Mouse (Mus musculus): ENCODE results near the gene Vsig4. TPM values are rescaled to one million over a fixed set of nuclear protein-coding genes. Genes with fewer than 3 reads are reported as not detected.
"Not testable (repeated sequence)": the region's sequence is repeated elsewhere in the genome, so short reads cannot be mapped to it uniquely, and the experiment has no call there.

The Vsig4 gene
- not detected for total RNA-seq (2021)
- long read RNA-seq, experiment 1, result 0 reads
- long read RNA-seq, experiment 2, result 0 reads

- DNase-seq, result no peak
Observed at GRCm38 (mm10) chrX:96293338-96293737, at the start of gene Vsig4. TSS of gene Vsig4 (minus strand) at chrX:96293438.

DNA sequence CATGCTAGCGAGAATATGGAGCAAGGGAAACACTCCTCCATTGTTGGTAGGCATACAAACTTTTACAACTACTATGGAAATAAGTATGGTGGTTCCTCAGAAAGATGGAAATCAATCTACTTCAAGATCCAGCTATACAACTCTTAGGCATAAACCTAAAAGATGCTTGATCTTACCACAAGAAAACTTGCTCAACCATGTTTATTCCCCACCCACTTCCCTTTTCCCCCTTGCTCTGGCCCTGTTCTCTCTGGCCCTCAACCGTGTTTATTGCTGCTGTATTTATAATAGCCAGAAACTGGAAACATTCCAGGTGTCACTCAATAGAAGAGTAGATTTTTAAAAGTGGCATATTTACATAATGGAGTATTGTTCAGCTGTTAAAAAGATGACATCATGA lies 45.9 kb upstream of the Vsig4 start:
- no peak for DNase-seq

GRCm38 (mm10) chrX:96329764-96330163 lies 36.5 kb upstream of the Vsig4 start:
- no peak for DNase-seq

DNA sequence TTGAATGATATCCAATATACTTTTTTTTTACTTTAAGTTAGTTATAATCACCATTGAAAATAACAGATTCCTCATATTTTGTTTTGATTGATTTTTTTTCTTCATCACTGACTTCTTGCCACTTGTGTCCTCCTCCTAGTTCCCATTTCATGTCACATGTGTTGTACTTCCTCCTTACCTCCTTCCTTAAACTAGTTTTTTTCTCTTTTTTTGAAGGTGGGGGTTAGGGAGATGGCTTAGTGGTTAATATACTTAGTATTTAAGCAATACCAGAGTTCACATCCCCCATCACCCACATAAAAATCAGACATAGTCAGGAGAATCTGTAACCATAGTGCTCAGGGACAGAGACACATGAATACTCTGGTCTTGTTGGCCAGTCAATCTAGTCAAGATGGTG lies 36.7 kb downstream of the Vsig4 start:
- no peak for DNase-seq

DNA sequence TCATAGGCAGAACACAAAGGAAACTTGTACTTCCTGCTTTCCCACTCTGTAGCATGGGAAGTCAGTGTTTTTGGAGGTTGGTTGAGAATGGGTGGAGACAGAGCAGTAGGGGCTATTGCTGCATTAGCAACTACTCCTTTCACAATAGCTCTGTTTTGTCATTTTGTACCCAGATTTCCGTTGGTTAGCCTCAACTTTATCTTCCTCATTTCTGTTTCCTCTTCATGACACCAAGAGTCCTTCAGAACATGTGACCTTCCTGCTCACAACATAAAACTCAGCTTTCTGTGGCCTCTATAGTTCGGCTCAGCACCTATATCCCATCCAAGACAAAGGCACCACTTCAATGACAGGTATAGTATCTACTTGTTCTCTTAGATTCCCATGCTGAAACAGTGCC lies 53.6 kb downstream of the Vsig4 start:
- DNase-seq, result no peak

DNA sequence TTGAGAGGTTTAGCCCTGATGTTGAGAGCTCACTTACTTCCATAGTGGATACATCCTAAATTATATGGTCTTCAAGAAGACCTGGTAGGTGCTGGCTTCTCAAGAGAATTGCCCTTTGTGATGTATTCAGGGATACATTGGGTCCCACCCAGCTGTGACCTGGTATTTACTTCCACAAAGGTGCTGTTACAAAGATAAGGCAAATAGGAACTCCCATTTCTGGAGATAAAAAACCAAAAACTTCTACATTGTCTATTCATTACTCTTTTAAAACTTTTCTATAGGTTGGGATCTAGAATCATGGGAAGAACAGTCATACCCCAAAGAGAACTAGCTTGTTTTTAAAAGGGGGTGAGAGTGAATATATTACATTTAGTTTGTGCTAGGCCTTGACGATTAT lies 54.2 kb downstream of the Vsig4 start:
- DNase-seq, result no peak

GRCm38 (mm10) chrX:96235775-96236174 lies 57.5 kb downstream of the Vsig4 start:
- DNase-seq, result no peak

- DNase-seq, result no peak
Observed at GRCm38 (mm10) chrX:96227030-96227429, 66.2 kb downstream of the Vsig4 start.

DNA sequence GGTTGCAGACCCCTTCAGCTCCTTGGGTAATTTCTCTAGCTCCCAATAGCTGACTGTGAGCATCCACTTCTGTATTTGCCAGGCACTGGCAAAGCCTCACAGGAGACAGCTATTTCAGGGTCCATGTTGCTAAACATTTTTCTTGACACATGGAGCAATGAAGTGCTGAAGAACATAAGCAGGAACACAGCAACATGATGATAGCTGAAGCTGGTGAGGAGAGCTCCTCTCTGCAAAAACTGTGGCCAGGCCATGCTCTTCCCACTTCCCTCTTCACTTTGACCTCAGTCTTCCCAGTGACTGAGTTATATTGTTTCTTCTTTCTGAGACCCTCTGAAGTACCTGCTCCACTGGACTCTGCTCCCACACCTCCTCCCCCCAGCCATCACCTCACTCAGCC lies 67.8 kb downstream of the Vsig4 start:
- no peak for DNase-seq

- no peak for DNase-seq
Observed at GRCm38 (mm10) chrX:96224210-96224609, 69.0 kb downstream of the Vsig4 start.

GRCm38 (mm10) chrX:96218088-96218487 lies 75.2 kb downstream of the Vsig4 start:
- DNase-seq, result no peak

DNA sequence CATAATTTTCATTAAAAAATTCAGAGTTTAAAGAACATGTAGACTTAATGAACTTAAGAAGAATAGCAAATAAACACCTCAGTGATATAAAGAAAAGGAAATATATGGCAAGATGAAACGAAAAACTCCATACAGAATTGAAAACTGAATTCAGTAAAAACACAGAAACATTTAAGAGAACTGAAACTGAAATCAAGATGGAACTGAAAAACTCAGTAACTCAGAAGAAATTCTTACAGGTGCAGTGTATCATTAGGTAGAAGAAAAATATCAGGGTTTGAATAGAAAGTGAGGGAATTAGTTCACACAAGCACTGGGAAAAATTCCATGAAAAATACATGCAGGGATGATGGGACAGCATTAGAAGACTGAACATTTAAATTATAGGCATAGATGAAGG lies 86.4 kb downstream of the Vsig4 start:
- no peak for DNase-seq

DNA sequence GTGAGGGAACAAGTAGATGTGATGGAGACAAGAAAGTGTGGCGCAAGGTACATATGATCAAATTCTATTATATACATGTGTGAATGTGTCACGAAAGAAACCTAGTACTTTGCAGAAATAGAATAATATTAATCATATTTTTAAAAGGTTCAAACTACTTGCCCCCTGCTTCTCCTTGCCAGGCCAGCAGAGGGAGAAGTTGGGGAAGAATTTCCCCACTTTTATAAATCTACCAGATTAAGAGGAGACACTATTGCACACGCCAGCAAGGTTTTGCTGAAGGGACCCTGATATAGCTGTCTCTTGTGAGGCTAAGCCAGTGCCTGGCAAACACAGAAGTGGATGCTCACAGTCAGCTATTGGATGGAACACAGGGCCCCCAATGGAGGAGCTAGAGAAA lies 88.1 kb downstream of the Vsig4 start:
- DNase-seq, result not testable (repeated sequence)

Small RNAs within 50 kb of the gene (microRNA-seq; reads per million reads assigned to microRNA genes)
- 31.1 to 108 reads per million in 2 experiments for gene Mir223

Other genes with a start within 250 kb of the Vsig4 start
- gene Msn, start 197.4 kb downstream of the Vsig4 start, total RNA-seq (2021), result 10 to 100 TPM; 71.3 to 87.2 TPM
- 1 to 10 TPM; 3.7 to 5.2 TPM for gene Heph, start 161.9 kb upstream of the Vsig4 start, total RNA-seq (2021)
- gene Hsf3, start 162.9 kb upstream of the Vsig4 start, total RNA-seq (2021), result under 1 TPM in 1 of 2 experiments, not detected in 1; 0.09 TPM

Measured in gastrocnemius, postnatal 10 days (tissue).